Mouse (Mus musculus) heart, postnatal 0 days (tissue): ENCODE measurements at regions not wholly inside any gene's neighbourhood (a gene's known extent, or its start where the extent isn't known, plus 50 kb on each side); places are given as distances from the start of the nearest gene placed in this dataset.

ENCODE experiments used
- ATAC-seq: fragments of 200-750 bp; cut with Nextera tagmentation; 2 replicates; pipeline ENCODE4 v1.8.0; 2017; ENCODE audit warnings: low read depth, moderate number of reproducible peaks, moderate library complexity; ENCODE audit not compliant: insufficient read depth
- DNase-seq: peaks from one replicate; pipeline ENCODE4 v3.0.0-alpha.2; 2016; ENCODE audit warnings: low spot score
- H3K27ac ChIP-seq: fragments of 300-500 bp; sonication (generic); 2 replicates; pipeline ENCODE4 v1.5.1; 2014; ENCODE audit warnings: low read depth, mild to moderate bottlenecking
- H3K27me3 ChIP-seq: fragments of 300-500 bp; sonication (generic); 2 replicates; pipeline ENCODE4 v1.6.1; 2014; ENCODE audit warnings: low read length, mixed read lengths; ENCODE audit not compliant: control insufficient read depth, insufficient read depth
- H3K36me3 ChIP-seq: fragments of 300-500 bp; sonication (generic); replicated peaks from 2 replicates; pipeline ENCODE4 v1.6.1; 2014; ENCODE audit warnings: low read length, mixed read lengths; ENCODE audit not compliant: control insufficient read depth, insufficient read depth
- H3K4me1 ChIP-seq: fragments of 300-500 bp; sonication (generic); 2 replicates; pipeline ENCODE4 v1.6.1; 2014; ENCODE audit warnings: antibody characterized with exemption; ENCODE audit not compliant: control insufficient read depth, insufficient read depth
- H3K4me2 ChIP-seq: fragments of 300-500 bp; sonication (generic); 2 replicates; pipeline ENCODE4 v1.6.1; 2014; ENCODE audit warnings: low read depth, mild to moderate bottlenecking, low read length, moderate library complexity
- H3K4me3 ChIP-seq: fragments of 300-500 bp; sonication (generic); 2 replicates; pipeline ENCODE4 v1.5.1; 2014; ENCODE audit warnings: low read depth, low read length
- H3K9ac ChIP-seq: fragments of 300-500 bp; sonication (generic); replicated peaks from 2 replicates; pipeline ENCODE4 v1.6.1; 2014; ENCODE audit warnings: low read depth, low read length, mixed read lengths
- H3K9me3 ChIP-seq: fragments of 300-500 bp; sonication (generic); replicated peaks from 2 replicates; pipeline ENCODE4 v1.6.1; 2016; ENCODE audit warnings: low read length; ENCODE audit not compliant: control insufficient read depth
- CTCF ChIP-seq: IDR thresholded peaks from 2 replicates; pipeline ENCODE4 v1.5.1; 2016; ENCODE audit warnings: antibody characterized with exemption, control low read depth, low read depth
- EP300 ChIP-seq: IDR thresholded peaks from 2 replicates; pipeline ENCODE4 v1.6.1; 2016; ENCODE audit warnings: antibody characterized with exemption, low read depth
- WGBS: fragments of 180-500 bp; shearing (Covaris S2); extraction: QIAGEN DNeasy Blood & Tissue Kit; methylation state at CpG from one replicate; pipeline ENCODE4 v1.1.7; 2014; 5-methylcytosine and 5-hydroxymethylcytosine counted together

DNA sequence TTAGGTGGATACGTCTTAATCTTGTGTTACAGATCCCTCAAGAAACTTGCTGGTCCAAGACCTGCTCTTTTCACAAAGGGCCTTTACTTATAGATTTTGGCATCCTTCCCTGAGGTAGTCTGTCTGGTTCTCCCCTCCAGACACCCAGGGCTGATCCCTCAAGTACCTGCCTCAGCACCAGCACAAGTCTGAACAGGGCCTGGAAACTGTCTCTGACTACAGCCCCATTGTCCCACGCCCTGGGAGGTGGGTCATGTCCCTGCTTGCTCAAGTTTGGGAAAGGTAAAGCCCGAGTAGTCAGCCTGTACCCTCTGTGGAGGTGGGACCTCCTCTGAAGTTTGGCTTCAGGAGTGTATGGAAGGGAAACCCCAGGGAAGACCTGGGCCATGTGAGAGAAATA lies 323.3 kb downstream of the Gm49356 start:
- Histone ChIP-seq H3K9me3 (no peaks in the 10 kb centered on the region), H3K4me2 (no peak overlapping the region), H3K9ac (no peak overlapping the region), H3K27me3 (no peaks in the 10 kb centered on the region), H3K36me3 (no peaks in the 10 kb centered on the region), H3K4me3 (no peak overlapping the region), H3K4me1 (no peaks in the 10 kb centered on the region), H3K27ac (no peak overlapping the region)
- WGBS, result 77% methylated on average over 3 of the region's 3 CpGs
- no peak for TF ChIP-seq CTCF
- TF ChIP-seq EP300, result no peak
- no peak for ATAC-seq
- no peak for DNase-seq

- Histone ChIP-seq H3K27ac (no peak overlapping the region), H3K9ac (no peak overlapping the region), H3K27me3 (no peaks in the 10 kb centered on the region), H3K36me3 (no peaks in the 10 kb centered on the region), H3K4me1 (no peaks in the 10 kb centered on the region), H3K4me3 (no peak overlapping the region), H3K4me2 (no peak overlapping the region), H3K9me3 (no peaks in the 10 kb centered on the region)
- TF ChIP-seq CTCF (no peak), EP300 (no peak)
- WGBS, result 81% methylated on average over 4 of the region's 4 CpGs
- ATAC-seq (no peak), DNase-seq (no peak)
These were observed 325.0 kb downstream of the Gm49356 start for GRCm38 (mm10) chr15:59214096-59214495.

GRCm38 (mm10) chr15:59215239-59215638 lies 326.1 kb downstream of the Gm49356 start:
- TF ChIP-seq EP300 (no peak), CTCF (no peak)
- no peaks in the 10 kb centered on the region for H3K9me3 ChIP-seq
- 87% methylated on average over 4 of the region's 4 CpGs for WGBS
- no peaks in the 10 kb centered on the region for H3K4me1 ChIP-seq
- H3K27ac ChIP-seq, result no peak overlapping the region
- DNase-seq (no peak), ATAC-seq (no peak)
- no peak overlapping the region for H3K9ac ChIP-seq
- no peaks in the 10 kb centered on the region for H3K27me3 ChIP-seq
- H3K4me2 ChIP-seq, result no peak overlapping the region
- no peaks in the 10 kb centered on the region for H3K36me3 ChIP-seq
- no peak overlapping the region for H3K4me3 ChIP-seq

DNA sequence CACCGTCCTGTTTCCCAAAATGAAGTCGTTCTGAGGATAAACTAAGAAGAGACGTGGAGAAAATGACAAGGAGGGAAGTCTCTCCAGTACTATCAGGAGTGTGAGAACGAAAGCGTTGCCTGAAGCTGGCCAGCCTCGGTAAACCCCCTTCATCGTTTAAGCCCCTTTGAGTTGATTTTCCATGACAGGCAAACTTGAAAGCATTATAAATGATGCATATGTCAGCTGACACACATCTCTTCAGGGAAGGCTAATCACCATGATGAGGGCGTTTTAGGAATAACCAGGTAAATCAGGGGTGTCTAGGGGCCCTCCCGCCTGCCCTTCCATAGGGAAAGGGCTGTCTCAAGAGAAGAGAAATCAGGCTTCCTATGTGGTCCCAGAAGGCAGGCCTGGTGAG lies 328.4 kb downstream of the Gm49356 start:
- H3K9ac ChIP-seq, result no peak overlapping the region
- no peak overlapping the region for H3K4me3 ChIP-seq
- ATAC-seq (no peak), DNase-seq (no peak)
- H3K27ac ChIP-seq, result no peak overlapping the region
- no peak overlapping the region for H3K4me2 ChIP-seq
- TF ChIP-seq EP300 (no peak), CTCF (no peak)
- no peaks in the 10 kb centered on the region; the same call in 1 of the 2 replicates for H3K9me3 ChIP-seq
- no peaks in the 10 kb centered on the region for H3K27me3 ChIP-seq
- H3K36me3 ChIP-seq, result no peaks in the 10 kb centered on the region
- H3K4me1 ChIP-seq, result 0 out of 2 replicates have a peak, but pooled peaks cover 2% of the 10 kb centered on the region
- WGBS, result 83% methylated on average over 9 of the region's 9 CpGs

DNA sequence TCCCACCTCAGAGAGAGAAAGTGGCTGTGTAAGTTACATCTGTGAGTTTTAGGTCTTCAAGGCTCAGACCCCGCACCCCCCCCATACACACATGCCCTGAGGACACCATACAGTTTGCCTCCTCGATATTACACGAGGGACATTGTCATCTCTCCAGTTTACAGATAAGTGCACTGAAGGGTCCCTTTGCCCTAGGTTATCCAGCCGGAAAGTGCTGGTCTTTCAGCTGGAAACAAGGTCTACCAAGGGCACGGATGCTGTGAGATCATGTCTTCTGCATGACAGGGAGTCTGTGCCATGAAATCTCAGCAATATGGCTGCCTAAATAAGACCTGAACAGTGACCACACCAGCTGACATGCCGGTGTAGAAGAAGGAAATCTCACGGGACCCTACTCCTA lies 329.8 kb downstream of the Gm49356 start:
- TF ChIP-seq CTCF (no peak), EP300 (no peak)
- no peaks in the 10 kb centered on the region for H3K27me3 ChIP-seq
- H3K36me3 ChIP-seq, result no peaks in the 10 kb centered on the region
- no peak overlapping the region for H3K4me3 ChIP-seq
- WGBS, result 78% methylated on average over 7 of the region's 7 CpGs
- no peak overlapping the region for H3K9ac ChIP-seq
- 0 out of 2 replicates have a peak, but pooled peaks cover 2% of the 10 kb centered on the region for H3K4me1 ChIP-seq
- DNase-seq, result no peak
- ATAC-seq, result no peak
- H3K4me2 ChIP-seq, result no peak overlapping the region
- no peak overlapping the region for H3K27ac ChIP-seq
- H3K9me3 ChIP-seq, result no peaks in the 10 kb centered on the region; the same call in 1 of the 2 replicates

DNA sequence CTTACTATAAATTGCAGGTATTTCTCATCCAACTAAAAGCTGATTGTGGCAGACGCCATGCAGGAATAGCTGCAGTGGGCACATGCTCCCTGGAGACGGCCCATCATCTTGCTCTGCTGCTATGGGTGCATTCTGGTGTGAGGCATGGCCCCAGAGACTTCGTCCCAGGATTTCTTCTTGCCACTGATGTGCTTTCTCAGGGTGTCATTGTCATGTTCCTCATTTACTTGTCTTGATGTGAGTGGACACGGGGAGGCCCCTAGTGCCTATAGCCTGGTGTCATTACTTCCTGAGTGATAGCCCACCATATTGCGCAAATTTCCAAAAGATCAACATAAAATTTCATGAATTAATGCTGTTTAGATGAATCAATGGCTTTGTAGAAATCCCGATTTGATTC lies 336.5 kb downstream of the Gm49356 start:
- Histone ChIP-seq H3K4me3 (no peak overlapping the region), H3K9ac (no peak overlapping the region), H3K36me3 (no peaks in the 10 kb centered on the region), H3K4me1 (peaks cover 14% of the 10 kb centered on the region; the same call in 1 of the 2 replicates), H3K27ac (no peak overlapping the region), H3K4me2 (no peak overlapping the region), H3K27me3 (no peaks in the 10 kb centered on the region), H3K9me3 (peaks cover 4% of the 10 kb centered on the region; the same call in 1 of the 2 replicates)
- ATAC-seq (no peak), DNase-seq (no peak)
- TF ChIP-seq EP300 (no peak), CTCF (no peak)
- WGBS, result 83% methylated on average over 6 of the region's 6 CpGs
